Mouse (Mus musculus): Measurements from ENCODE around the gene Erbb4. TPM values are rescaled to one million over a fixed set of nuclear protein-coding genes. Genes with fewer than 3 reads are reported as not detected.
"Not testable (repeated sequence)": the region's sequence is repeated elsewhere in the genome, so short reads cannot be mapped to it uniquely, and the experiment has no call there.

Erbb4 gene
- total RNA-seq, 2 experiments from 2014 or later, result not detected

GRCm38 (mm10) chr1:68886823-68887222, 221.0 kb downstream of the Erbb4 start:
- ATAC-seq (replicated peaks; ENCODE audit: poor library complexity, severe bottlenecking), result no peak

GRCm38 (mm10) chr1:68874954-68875353, 232.9 kb downstream of the Erbb4 start:
- ATAC-seq (replicated peaks; ENCODE audit: poor library complexity, severe bottlenecking), result no peak

GRCm38 (mm10) chr1:68873635-68874020, 234.2 kb downstream of the Erbb4 start:
- no peak for ATAC-seq (replicated peaks; ENCODE audit: poor library complexity, severe bottlenecking)

- ATAC-seq (replicated peaks; ENCODE audit: poor library complexity, severe bottlenecking), result no peak
These were observed 234.8 kb downstream of the Erbb4 start for GRCm38 (mm10) chr1:68872976-68873634.

GRCm38 (mm10) chr1:68860341-68860740, 247.5 kb downstream of the Erbb4 start:
- no peak for ATAC-seq (replicated peaks; ENCODE audit: poor library complexity, severe bottlenecking)

- no peak for ATAC-seq (replicated peaks; ENCODE audit: poor library complexity, severe bottlenecking)
These were observed 248.4 kb downstream of the Erbb4 start for GRCm38 (mm10) chr1:68859480-68859879.

GRCm38 (mm10) chr1:68839352-68839751, 268.5 kb downstream of the Erbb4 start:
- ATAC-seq (replicated peaks; ENCODE audit: poor library complexity, severe bottlenecking), result no peak

- ATAC-seq (replicated peaks; ENCODE audit: poor library complexity, severe bottlenecking), result no peak
These were observed 273.2 kb downstream of the Erbb4 start for GRCm38 (mm10) chr1:68834686-68835085.

- no peak for ATAC-seq (replicated peaks; ENCODE audit: poor library complexity, severe bottlenecking)
These were observed 275.8 kb downstream of the Erbb4 start for GRCm38 (mm10) chr1:68832101-68832500.

GRCm38 (mm10) chr1:68831575-68831974, 276.3 kb downstream of the Erbb4 start:
- ATAC-seq (replicated peaks; ENCODE audit: poor library complexity, severe bottlenecking), result no peak

- no peak for ATAC-seq (replicated peaks; ENCODE audit: poor library complexity, severe bottlenecking)
These were observed 277.2 kb downstream of the Erbb4 start for GRCm38 (mm10) chr1:68830501-68831239.

GRCm38 (mm10) chr1:68823116-68823644, 284.7 kb downstream of the Erbb4 start:
- ATAC-seq (replicated peaks; ENCODE audit: poor library complexity, severe bottlenecking), result no peak

- no peak for ATAC-seq (replicated peaks; ENCODE audit: poor library complexity, severe bottlenecking)
These were observed 301.1 kb downstream of the Erbb4 start for GRCm38 (mm10) chr1:68806711-68807110.

GRCm38 (mm10) chr1:68787409-68788015, 320.3 kb downstream of the Erbb4 start:
- no peak for ATAC-seq (replicated peaks; ENCODE audit: poor library complexity, severe bottlenecking)

GRCm38 (mm10) chr1:68780653-68781052, 327.2 kb downstream of the Erbb4 start:
- no peak for ATAC-seq (replicated peaks; ENCODE audit: poor library complexity, severe bottlenecking)

- no peak for ATAC-seq (replicated peaks; ENCODE audit: poor library complexity, severe bottlenecking)
These were observed 327.8 kb downstream of the Erbb4 start for GRCm38 (mm10) chr1:68780032-68780431.

- ATAC-seq (replicated peaks; ENCODE audit: poor library complexity, severe bottlenecking), result not testable (repeated sequence)
These were observed 341.8 kb downstream of the Erbb4 start for GRCm38 (mm10) chr1:68766095-68766494.

- ATAC-seq (replicated peaks; ENCODE audit: poor library complexity, severe bottlenecking), result no peak
These were observed 345.4 kb downstream of the Erbb4 start for GRCm38 (mm10) chr1:68762456-68762855.

- ATAC-seq (replicated peaks; ENCODE audit: poor library complexity, severe bottlenecking), result no peak
These were observed 358.9 kb downstream of the Erbb4 start for GRCm38 (mm10) chr1:68748976-68749375.

GRCm38 (mm10) chr1:68681478-68681877, 426.4 kb downstream of the Erbb4 start:
- no peak for ATAC-seq (replicated peaks; ENCODE audit: poor library complexity, severe bottlenecking)

- no peak for ATAC-seq (replicated peaks; ENCODE audit: poor library complexity, severe bottlenecking)
These were observed 433.2 kb downstream of the Erbb4 start for GRCm38 (mm10) chr1:68674667-68675066.
